Mouse (Mus musculus) T-cell, adult 2 months (primary cell): ENCODE results near the gene Mphosph8.
A peak's percentile ranks its signal among the peaks of the same experiment; 100 is the strongest.

ENCODE experiments used
- DNase-seq: peaks from one replicate; pipeline ENCODE4 v3.0.0; 2022; ENCODE audit warnings: low spot score

Mphosph8 gene

DNA sequence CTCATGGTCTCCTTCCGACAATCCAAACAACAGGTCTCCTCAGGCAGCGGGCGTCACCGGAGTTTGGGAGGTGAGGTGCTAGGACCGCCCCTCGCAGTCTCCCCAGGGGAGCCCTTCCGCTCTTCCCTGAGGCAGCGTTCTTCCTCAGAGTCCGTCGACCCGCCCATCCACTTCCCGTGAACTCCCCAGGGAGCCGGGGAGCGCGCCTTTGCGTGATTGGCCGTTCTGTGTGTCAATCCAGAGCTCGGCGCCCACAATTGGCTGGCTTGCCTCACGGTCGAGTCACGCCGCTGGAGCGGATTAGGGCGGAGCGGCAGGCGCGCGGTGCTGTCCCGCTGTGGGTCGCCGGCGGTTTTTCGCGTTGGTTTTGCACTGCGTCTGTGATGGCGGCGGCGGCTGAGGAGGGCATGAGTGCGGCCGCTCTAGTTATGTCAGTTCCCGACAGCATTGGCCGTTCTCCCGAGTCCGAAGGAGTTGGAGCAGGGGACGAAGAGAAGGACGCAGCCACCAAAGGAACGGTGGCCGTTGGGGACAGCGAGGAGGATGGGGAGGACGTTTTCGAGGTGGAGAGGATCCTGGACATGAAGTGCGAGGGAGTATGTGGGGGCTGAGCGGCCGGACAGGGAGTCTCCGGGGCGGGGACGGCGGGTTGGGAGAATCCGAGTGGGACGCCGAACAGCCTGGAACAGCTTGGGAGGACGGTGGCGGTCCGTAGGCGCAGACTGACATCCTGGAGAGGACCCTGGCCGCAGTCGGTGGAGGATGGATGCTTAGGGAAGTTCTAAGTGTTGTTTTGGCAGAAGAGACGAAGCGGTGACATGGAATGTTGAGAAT, at the start of gene Mphosph8:
Gene Mphosph8, plus strand, starts transcription at position 280 of the 834 bp plus-strand sequence.
- DNase-seq = peak; percentile 98

DNA sequence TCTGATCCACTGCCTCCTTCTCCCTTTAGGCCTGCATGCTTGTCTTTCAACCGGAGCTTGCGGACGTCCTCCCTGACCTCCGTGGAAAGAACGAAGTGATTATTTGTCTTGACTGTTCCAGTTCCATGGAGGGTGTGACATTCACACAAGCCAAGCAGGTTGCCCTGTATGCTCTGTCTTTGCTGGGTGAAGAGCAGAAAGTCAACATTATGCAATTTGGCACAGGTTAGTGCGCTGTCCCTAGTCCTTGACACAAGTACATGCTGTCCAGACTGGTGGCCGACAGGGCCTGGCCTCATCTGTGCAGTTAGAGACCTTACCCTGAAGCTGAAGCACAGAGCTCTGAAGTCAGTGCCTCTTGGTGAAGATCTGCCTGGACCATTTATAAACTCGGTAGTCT, 47.6 kb upstream of the Mphosph8 start:
- no peak for DNase-seq

DNA sequence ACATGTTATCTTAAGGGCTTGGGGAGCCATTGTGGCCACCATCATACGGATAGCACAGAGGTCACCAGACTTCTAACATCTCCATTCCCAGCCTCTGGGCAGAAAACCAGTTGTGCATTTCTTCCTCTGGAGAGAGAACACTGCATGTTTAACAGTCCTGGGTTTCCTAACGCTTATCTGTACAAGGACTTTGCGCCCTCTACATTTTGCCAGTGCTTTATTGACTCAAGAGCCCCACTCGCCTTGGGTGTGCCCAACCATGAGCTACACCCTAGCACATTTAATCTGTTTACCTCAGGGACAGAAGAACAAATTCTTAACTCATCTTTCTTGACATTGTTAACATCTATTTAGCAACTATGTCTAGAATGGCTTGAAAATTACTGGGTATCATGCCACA, 41.8 kb upstream of the Mphosph8 start:
- DNase-seq = no peak

DNA sequence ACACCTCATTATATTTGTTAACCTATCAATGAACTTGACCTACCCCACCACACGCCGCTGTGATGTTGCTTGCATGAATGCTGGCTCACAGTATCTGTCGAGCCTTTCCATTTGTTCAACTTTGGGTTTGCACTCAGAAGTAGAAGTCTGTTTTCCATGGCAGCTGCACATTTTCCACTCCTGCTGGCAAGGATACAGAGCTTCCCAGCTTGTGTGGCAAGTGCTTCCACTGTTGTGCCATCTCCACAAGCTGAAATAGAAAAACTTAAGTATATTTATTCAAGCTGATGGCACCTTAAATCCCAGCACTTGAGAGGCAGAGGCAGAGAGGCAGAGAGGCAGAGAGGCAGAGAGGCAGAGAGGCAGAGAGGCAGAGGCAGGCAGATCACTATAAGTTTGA, 39.7 kb upstream of the Mphosph8 start:
- DNase-seq = no peak

DNA sequence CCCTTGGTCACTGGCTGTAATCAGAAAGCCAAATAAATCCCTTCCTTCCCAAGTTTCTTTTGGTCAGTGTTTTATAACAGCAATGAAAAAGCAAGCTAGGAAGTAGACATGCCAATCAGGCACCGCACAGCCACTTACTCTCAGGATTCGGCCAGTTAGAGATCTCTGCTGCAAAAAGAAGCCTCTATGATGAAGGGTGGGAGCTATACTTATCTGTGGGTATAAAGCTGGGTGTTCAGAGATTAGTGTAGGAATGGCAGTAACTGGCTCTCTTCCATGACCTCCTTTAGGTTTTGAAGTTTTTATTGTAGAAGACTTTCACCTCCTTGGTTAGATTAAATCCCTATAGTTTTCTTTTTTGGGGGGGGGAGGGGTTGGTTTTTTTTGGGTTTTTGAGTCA, 36.9 kb upstream of the Mphosph8 start:
- DNase-seq = no peak

DNA sequence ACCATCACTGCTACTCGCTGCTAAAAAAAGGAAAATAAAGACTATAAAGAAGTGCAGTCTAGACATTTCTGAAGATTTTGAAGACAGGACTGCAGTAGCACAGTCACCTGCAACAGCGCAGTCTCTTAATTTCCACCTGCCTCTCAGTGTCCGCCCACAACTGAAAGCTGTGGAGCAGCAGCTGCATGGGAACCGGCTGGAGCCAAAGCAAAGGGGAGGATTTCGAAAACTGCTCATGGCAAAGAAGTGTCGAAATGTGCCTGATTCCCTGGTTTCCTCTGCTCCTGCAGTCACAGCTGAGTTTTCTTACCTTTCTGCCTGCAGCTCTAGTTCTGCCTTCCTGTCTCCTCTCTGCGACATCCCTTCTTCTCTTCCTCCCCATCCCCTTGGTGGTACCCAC, 20.8 kb upstream of the Mphosph8 start:
- DNase-seq = no peak

DNA sequence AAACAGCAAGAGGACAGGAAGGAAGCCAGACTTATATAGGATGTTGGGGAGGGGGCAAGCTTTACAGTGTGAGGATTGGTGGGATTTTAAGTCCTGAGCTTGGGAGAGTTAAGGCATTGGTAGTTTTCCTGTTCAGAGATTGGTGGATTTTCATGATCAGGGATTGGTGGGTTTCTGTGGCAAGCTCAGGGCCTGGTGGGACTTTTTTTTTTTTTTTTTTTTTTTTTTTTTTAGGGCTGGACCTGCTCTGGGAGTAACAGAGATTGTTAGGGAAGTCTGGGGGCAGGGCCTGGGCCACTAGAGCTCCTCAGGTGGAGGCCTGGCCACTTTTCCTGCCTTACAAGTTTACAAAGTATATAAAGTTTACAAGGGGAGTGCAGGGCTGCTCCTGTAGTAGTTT, 18.6 kb upstream of the Mphosph8 start:
- no peak for DNase-seq

DNA sequence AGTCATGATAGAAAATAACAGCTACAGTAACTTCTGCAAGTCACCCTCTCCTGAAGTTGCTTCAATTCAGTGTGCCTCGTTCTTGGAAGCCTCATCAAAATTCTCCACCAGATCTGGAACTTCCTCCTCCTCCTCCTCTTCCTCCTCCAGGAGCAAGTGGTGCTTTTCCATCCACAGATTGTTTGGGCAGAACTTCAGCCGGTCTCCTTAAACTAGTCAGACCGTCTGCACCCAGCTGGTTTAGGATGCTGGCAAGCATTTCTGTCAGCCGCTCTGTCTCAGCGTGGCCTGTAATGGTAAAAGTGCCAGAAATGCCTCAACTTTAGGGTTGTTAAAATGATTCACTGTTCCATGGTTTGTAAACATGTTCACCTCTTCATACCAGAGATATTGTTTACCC, 2.4 kb upstream of the Mphosph8 start:
- no peak for DNase-seq

DNA sequence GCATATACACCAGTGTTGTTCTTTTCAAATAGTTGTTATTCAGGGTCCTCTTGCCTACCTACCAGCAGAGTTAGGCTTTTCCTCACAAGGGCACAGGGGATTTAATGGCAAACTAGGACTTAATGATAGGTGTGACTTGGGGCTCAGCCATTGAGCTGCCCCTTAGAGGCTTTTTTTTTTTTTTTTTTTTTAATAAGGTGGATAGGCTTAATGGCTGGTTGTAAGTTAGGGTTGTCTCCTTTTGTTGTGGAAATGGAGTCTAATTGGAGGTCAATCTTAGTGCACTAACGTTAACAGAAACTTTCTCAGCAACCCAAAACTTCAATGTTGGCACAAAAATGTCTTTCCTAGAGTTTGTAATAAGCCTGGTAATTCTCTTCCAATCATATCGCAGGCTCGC, 1.1 kb upstream of the Mphosph8 start:
- DNase-seq = no peak

DNA sequence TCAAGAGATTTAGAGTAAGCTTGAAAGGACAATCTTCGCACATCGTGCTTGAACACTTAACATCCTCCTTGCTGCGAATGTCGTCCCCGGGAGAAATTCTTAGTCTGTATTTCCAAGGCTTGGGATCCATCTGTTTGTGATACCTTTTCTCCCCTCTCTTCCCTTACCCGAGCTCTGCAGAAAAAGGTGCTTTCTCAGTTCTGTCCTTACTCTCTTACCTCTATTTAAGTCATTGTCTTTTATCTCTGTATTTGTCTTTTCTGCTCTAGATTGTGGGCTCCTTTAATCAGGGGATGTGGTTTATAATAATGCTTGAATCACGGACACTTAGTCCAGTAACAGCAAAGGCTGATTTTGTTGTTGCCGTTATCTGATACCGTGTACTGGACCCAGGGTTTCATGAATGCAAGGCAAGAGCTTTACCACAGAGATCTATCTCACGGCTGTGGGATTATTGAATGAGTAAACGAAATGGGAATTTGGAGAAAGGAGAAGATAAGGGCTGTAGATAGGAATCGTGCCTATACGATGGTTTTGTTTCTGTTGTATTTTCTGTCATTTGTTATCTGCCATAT, 1.1 kb downstream of the Mphosph8 start:
- DNase-seq = no peak

DNA sequence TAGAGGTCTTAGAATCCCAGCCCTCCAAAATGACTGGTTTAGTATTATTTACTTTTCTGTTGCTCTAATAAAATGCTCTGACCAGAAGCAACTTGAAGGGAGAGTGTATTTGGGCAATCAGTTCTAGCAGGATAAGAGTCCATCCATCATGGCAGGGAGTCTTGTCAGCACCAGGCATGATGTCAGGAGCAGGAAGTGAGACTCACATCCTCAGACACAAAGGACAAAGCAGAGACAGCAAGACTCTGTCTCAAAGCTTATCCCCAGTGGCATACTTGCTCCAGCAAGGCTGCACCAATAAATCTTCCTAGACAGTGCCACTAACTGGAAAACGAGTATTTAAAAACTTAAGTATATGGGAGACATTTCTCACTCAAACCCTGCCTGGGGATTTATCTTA, 17.4 kb downstream of the Mphosph8 start:
- DNase-seq = no peak

DNA sequence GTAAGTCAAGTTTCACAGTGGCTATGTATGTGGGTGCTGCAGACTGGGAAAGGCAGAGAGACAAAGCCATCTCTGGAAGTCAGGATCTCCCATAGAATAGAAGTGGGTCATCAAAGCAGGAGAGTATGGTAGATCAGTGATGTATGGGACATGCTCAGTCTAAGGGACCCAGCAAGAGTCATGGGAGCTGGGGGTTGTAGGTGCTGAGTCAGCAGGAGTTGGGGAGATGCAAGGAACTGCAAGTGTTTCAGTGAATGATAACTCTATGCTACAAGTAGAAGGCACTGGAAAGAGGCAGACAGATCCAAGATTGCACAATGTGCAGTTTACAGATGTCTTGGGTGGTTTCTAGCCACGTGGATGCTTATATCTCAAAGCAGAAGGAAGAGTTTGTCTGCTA, 21.1 kb downstream of the Mphosph8 start:
- no peak for DNase-seq

DNA sequence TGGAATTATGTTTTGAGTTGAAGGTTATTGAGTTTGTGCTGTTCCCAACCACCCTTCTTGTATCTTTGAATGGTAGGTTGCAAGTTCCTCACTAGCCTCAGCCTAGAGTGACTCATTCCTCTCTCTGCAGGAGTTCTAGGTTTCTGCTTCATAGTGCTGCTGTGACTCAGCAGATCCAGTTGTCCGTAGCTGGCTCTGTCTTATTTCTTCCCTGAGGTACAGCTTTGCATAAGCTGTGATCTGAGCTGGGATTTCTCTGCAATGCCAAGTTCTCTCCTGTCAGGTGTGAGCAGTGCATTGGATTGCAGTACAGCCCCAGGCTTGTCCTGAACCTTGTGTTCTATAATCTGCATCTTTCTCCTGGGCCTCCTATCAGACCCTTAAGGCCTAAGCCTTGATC, 21.7 kb downstream of the Mphosph8 start:
- DNase-seq = no peak

DNA sequence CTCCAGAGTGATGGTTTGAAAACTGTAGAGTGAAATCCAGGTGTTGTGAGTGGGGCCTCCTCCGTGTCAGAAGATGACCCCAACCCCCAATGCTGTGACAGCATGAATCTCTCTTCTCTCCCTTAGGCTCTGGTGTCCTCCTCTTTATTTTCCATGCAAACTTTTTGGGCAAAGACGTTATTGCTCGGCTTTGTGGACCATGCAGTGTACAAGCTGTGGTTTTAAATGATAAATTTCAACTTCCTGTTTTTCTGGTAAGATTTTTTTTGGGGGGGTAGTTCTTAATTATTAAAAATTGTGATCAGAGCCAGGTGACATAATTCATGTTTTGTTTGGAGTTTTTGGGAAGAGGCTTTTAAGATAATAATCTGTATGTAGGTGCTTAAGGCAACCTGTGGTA, 27.4 kb downstream of the Mphosph8 start:
- DNase-seq = no peak

DNA sequence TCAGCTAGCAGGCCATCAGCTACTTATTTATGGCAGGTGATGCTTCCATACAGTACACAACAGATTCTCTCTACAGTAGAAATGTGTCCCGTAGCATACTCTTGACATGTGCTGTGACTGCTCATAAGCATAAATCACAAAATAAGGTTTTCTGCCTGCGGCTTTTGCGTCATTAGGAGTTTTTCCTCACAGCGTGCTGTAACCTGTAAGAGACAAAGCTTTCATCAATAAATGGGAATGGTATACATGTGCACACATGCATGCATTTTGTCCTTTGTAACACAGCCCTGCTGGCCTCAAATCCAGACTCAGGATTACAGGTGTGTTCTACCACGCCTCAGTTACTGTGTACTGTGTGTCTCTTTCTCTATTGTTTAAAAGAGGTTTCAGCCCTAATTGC, 29.8 kb downstream of the Mphosph8 start:
- DNase-seq = no peak

DNA sequence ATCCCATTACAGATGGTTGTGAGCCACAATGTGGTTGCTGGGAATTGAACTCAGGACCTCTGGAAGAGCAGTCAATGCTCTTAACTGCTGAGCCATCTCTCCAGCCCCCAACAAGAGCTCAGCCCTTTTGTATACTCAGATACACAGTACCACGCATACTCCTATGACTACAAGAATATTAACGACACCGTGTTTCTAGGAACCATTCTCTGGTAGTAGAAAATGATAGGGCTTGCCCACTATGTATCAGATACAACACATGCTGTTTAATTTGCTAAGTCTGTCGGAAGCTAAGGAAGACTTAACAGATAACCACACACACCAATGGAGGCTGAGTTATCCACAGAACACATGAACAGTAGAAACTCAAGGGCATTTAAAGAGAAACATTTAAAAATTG, 34.6 kb downstream of the Mphosph8 start:
- no peak for DNase-seq

DNA sequence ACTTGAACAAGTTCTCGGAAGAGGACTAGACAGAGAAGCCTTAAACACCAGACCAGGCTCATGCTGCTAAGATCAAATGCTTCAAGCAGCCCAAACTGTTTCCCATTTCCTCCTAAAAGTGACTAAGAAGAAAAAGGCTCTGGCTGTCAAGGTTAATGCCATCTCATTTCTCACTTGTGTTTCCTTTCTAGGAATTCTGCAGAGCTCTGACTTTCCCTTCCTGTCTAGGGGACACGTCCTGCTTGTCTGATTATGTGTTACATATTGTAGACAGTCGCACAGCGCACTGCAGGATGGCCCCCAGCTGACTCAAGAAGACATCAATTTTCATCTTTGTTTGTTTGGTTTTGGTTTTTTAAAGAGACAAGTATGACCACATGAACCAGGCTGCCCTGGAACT, 37.6 kb downstream of the Mphosph8 start:
- DNase-seq = no peak

DNA sequence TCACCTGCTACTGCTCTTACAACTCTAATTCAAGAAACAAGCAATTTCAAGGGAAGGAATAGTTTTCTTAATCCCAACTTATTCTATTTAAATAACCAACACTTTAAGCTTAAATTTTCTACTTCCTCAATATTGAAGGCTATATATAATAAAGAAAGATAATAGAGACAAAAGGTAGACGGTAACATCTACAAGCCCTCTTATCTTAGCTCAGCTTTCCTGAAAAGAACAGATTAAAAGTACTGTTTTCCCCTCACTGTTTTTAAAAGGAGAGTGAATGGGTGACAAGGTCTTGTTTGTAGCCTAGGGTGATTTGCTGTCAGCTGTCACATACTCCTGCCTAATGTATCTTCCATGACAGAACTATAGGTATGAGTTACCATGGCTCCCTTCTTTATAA, 58.4 kb downstream of the Mphosph8 start:
- DNase-seq = no peak

DNA sequence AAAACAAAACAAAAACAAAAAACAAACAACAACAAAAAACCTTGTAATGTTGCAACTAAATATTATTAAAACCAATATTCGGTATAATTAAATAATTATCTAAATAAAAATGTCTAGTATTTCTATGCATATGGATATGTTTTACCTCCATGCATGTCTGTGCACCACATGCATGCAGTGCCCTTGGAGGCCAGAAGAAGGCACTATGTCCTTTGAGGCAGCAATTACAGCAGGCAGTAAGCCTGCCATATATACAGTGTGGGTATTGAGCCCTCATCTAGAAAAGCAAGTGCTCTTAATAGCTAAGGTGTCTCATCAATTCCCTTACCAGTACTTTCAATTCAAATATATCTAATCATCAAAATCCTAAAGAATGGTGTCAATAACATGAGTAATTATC, 72.1 kb downstream of the Mphosph8 start:
- no peak for DNase-seq
